In the genomic region with DNA sequence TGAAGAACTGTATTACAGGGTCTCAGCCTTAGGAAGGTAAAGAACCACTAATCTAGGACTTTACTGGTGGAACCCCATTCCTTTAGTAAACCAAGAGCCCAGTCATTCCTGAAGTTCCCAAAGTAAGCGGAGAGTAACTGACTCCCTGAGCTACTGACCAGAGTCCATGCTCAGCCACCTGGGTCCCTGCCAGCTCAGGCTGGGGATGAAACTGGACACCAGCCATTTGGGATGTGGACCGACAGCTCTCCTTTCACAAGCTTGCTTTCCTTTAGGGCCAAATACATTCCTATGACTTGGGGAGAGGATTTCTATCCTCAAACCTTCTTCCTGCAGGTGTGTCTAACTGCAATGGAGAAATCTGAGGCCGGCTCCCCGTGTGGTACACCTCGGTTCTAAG, we compare ENCODE assay signal across 15 mouse cellular contexts. TPM values are rescaled to one million over a fixed set of nuclear protein-coding genes. Genes with fewer than 3 reads are reported as not detected.
A peak's percentile ranks its signal among the peaks of the same experiment; 100 is the strongest.
DNase-seq lines count a peak whose midpoint lies in the region; ATAC-seq lines count a peak whose summit lies in the region.
"Had no signal": no experiment of that assay in that cellular context is flagged by ENCODE, and none has a peak within 500 bp of the region (broad histone marks: within the 10 kb centered on the region; RNA-seq: fewer than 3 reads in every experiment).

No protein-coding gene starts in this region.

- H3K4me3 ChIP-seq in hindbrain, embryonic 16.5 days (ENCODE audit: low read length): no peak overlapping the region
- H3K4me3 ChIP-seq: liver, embryonic 15.5 days had no signal

- intact Hi-C loops in gastrocnemius, postnatal 14 days (cut with DNase I; ENCODE audit: low total_unique reads): no loop called here

- 81% methylated on average over 5 of the region's 5 CpGs for WGBS in hindbrain, embryonic 16.5 days

- H3K9me3 ChIP-seq in hindbrain, embryonic 16.5 days (ENCODE audit: control insufficient read depth, low read length): no peaks in the 10 kb centered on the region
- H3K9me3 ChIP-seq: liver, embryonic 15.5 days had no signal

- peak; percentile 90 for DNase-seq in heart, adult 11 months
- DNase-seq in heart, adult 8-10 months (ENCODE audit: low spot score): no peak
- peak; percentile 55 for DNase-seq in 3T3-L1 (ENCODE audit: low read depth, low spot score)
- DNase-seq in cerebellum, adult 8-10 months: peak; percentile 70
- peak; percentile 71 for DNase-seq in gastrocnemius, postnatal 14 days
- DNase-seq in right cerebral cortex, postnatal 4 days: no peak
- DNase-seq in frontal cortex, adult 2 months (ENCODE audit: extremely low spot score in 1 of 2, low spot score in 1 of 2): no peak
- DNase-seq: layer of hippocampus, postnatal 36 days had no signal

- H3K9ac ChIP-seq in hindbrain, embryonic 16.5 days (ENCODE audit: low read depth, low read length): no peak overlapping the region
- H3K9ac ChIP-seq: liver, embryonic 15.5 days had no signal

- ATAC-seq in hindbrain, embryonic 16.5 days: no peak

- no peaks in the 10 kb centered on the region for H3K27me3 ChIP-seq in hindbrain, embryonic 16.5 days (replicated peaks; ENCODE audit: control insufficient read depth, insufficient read depth, low read length)
- H3K27me3 ChIP-seq: liver, embryonic 15.5 days had no signal

- H3K27ac ChIP-seq in hindbrain, embryonic 16.5 days (ENCODE audit: low read depth, low read length): no peak overlapping the region
- H3K27ac ChIP-seq: liver, embryonic 15.5 days had no signal

- 0 out of 2 replicates have a peak, but pooled peaks cover 4% of the 10 kb centered on the region for H3K36me3 ChIP-seq in hindbrain, embryonic 16.5 days (ENCODE audit: control insufficient read depth, insufficient read depth, low read length)

- no peaks in the 10 kb centered on the region for H3K4me1 ChIP-seq in hindbrain, embryonic 16.5 days (ENCODE audit: control insufficient read depth, insufficient read depth, low read depth, low read length)

- no peak overlapping the region for H3K4me2 ChIP-seq in hindbrain, embryonic 16.5 days (ENCODE audit: low read length)
- H3K4me2 ChIP-seq: liver, embryonic 15.5 days had no signal

RNA-seq across cellular contexts. Expression of a gene that starts 13.7 kb away (rescaled TPM):
- total RNA-seq in heart, adult 8-10 months (2022): 1 to 10 TPM; 1.7 to 3.9 (median 3.4) TPM
- 1 to 10 TPM; 5.9 to 8.6 TPM for total RNA-seq in gastrocnemius, postnatal 14 days (2021)
- 142 and 161 TPM in 2 replicates for polyA plus RNA-seq in hindbrain, embryonic 16.5 days (2015; fragmentation: Nextera tagmentation; extraction: Ambion mirVana)
- polyA plus RNA-seq in frontal cortex, adult 2 months (2012; rRNA removed): 154 and 168 TPM in 2 replicates

RNA-seq across cellular contexts. Expression of a gene that starts 13.7 kb away (rescaled TPM):
- total RNA-seq in heart, adult 8-10 months (2022): not detected
- not detected for total RNA-seq in gastrocnemius, postnatal 14 days (2021)
- polyA plus RNA-seq in hindbrain, embryonic 16.5 days (2015; fragmentation: Nextera tagmentation; extraction: Ambion mirVana): not detected in 2 replicates
- not detected in 2 replicates for polyA plus RNA-seq in frontal cortex, adult 2 months (2012; rRNA removed)
- total RNA-seq: adrenal gland, postnatal 25 days; common myeloid progenitor, adult 5-6 weeks had no signal
- polyA plus RNA-seq: heart, postnatal 0 days; liver, embryonic 15.5 days; small intestine, adult 2 months; stomach, embryonic 16.5 days had no signal

RNA-seq across cellular contexts. Expression of a gene that starts 27.6 kb away (rescaled TPM):
- total RNA-seq in heart, adult 8-10 months (2022): 1 to 10 TPM; 4.8 to 8.5 (median 7.6) TPM
- total RNA-seq in gastrocnemius, postnatal 14 days (2021): 10 to 100 TPM; 13.0 to 15.3 TPM
- 28.6 and 30.1 TPM in 2 replicates for polyA plus RNA-seq in hindbrain, embryonic 16.5 days (2015; fragmentation: Nextera tagmentation; extraction: Ambion mirVana)
- 78.7 and 79.8 TPM in 2 replicates for polyA plus RNA-seq in frontal cortex, adult 2 months (2012; rRNA removed)

RNA-seq across cellular contexts. Expression of a gene that starts 41.8 kb away (rescaled TPM):
- 10 to 100 TPM; 71.6 to 93.0 (median 85.9) TPM for total RNA-seq in heart, adult 8-10 months (2022)
- 10 to 100 TPM; 62.1 to 69.8 TPM for total RNA-seq in gastrocnemius, postnatal 14 days (2021)
- 109 and 113 TPM in 2 replicates for polyA plus RNA-seq in hindbrain, embryonic 16.5 days (2015; fragmentation: Nextera tagmentation; extraction: Ambion mirVana)
- polyA plus RNA-seq in frontal cortex, adult 2 months (2012; rRNA removed): 73.6 and 86.2 TPM in 2 replicates

RNA-seq across cellular contexts. Expression of a gene that starts 42.4 kb away (rescaled TPM):
- 10 to 100 TPM; 24.7 to 30.7 (median 27.3) TPM for total RNA-seq in heart, adult 8-10 months (2022)
- total RNA-seq in gastrocnemius, postnatal 14 days (2021): 10 to 100 TPM; 22.5 to 24.8 TPM
- polyA plus RNA-seq in hindbrain, embryonic 16.5 days (2015; fragmentation: Nextera tagmentation; extraction: Ambion mirVana): 77.9 and 87.4 TPM in 2 replicates
- 44.5 and 49.9 TPM in 2 replicates for polyA plus RNA-seq in frontal cortex, adult 2 months (2012; rRNA removed)

Comparison
In these comparisons a context has a peak if more than half of its experiments do, and no peak if none do; other contexts are left out.
1. DNase-seq: peak in heart, adult 11 months (single experiment), 3T3-L1 (single experiment), cerebellum, adult 8-10 months (single experiment) and gastrocnemius, postnatal 14 days (single experiment); none in heart, adult 8-10 months (single experiment), right cerebral cortex, postnatal 4 days (single experiment) and frontal cortex, adult 2 months (0 of 2).